Mouse (Mus musculus) gastrocnemius, adult 2 months (tissue): ENCODE data around the gene Map3k20. TPM values are rescaled to one million over a fixed set of nuclear protein-coding genes. Genes with fewer than 3 reads are reported as not detected.

Experiments used
- DNase-seq: peaks from one replicate; pipeline ENCODE4 v3.0.0; 2022
- H3K27ac ChIP-seq: fragments of 200-600 bp; 2 replicates; pipeline ENCODE4 v1.8.1; 2022; ENCODE audit warnings: mild to moderate bottlenecking
- H3K4me3 ChIP-seq: fragments of 200-600 bp; 2 replicates; pipeline ENCODE4 v1.8.1; 2022; ENCODE audit warnings: mild to moderate bottlenecking, moderate library complexity
- CTCF ChIP-seq: fragments of 200-600 bp; IDR thresholded peaks from 2 replicates; pipeline ENCODE4 v1.8.1; 2022; ENCODE audit warnings: antibody characterized with exemption, mild to moderate bottlenecking, moderate library complexity
- intact Hi-C: fragments of 180-260 bp; cut with DNase I; formaldehyde crosslinking; loops from one replicate; pipeline ENCODE4 v1.15.1; 2025
- total RNA-seq, 2 experiments: library from RNA; stranded (reverse); gene quantifications; 2 replicates each; pipeline ENCODE4 v1.2.3; 2021

Gene Map3k20
- total RNA-seq, 2 experiments from 2014 or later, result 338 to 407 TPM

DNA sequence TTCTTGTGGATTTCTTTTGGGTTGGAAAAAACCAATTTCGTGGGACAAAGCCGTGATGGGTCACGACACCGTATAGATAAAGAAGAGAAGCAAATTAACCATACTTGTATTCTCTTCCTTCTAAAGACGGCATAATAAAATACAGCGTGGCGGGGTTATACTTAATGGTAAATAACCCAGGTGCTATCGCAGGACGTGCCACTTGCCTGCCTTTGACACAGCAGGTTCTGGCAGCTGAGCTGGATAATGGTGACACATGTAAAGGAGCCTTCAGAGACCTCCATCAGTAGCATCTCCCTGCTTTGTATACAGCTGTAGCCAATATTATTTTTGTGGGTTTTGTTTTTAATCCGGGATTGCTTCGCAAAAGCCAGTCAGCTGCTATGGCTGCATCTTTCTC is 141.9 kb downstream of the Map3k20 start:
- no peak for TF ChIP-seq CTCF
- Histone ChIP-seq H3K4me3 (no peak overlapping the region), H3K27ac (no peak overlapping the region)
- intact Hi-C loops, result no loop called here
- no peak for DNase-seq

DNA sequence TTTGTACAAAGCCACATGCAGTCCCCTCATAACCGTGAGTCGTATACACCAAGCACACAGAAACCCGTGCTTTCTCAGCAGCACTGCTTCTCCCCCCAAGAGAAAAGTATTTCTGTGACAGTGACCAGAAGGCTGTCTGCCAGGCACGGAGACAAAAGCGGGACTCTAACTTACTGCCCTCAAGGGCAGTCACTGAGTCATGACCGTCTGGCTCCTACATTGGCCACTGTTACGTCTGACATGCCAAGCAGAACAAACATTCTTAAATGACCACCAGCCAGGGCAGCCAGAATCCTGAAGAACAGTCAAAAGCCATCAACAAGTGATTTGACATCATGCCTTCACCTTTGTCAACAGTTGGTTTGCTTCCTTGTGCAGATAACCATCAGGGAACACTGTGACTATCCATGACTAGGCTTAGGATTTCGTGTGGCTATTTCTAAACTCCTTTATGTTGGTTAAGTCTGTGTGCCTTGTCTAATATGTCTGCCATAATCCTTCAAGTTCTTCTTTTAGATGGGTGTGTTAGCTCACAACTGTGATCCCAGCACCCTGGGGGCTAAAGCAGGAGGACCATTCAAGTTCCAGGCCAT is 153.6 kb downstream of the Map3k20 start:
- no peak for TF ChIP-seq CTCF

DNA sequence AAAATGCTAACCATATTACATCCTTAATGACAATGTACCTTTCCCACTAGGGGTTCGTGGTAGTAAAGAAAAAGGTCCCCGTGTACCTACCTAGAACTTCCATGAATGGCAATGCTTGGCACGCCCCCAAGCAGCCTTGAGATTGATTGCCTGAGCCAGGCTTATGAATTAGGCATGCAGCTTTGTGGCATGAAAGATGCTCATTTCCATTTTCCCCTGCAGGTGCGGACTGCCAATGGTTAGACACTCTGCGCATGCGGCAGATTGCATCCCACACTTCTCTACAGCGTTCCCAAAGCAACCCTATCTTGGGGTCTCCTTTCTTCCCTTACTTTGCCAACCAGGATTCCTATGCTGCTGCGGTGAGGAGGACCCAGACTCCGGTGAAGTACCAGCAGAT is 155.6 kb downstream of the Map3k20 start:
- no peak overlapping the region for H3K4me3 ChIP-seq
- intact Hi-C loops, result no loop called here
- H3K27ac ChIP-seq, result no peak overlapping the region
- TF ChIP-seq CTCF, result no peak
- DNase-seq, result no peak

More for the DNA sequence above, 153.6 kb downstream of the Map3k20 start:
- no peak for DNase-seq
- H3K4me3 ChIP-seq, result no peak overlapping the region
- H3K27ac ChIP-seq, result no peak overlapping the region
- intact Hi-C loops, result no loop called here

DNA sequence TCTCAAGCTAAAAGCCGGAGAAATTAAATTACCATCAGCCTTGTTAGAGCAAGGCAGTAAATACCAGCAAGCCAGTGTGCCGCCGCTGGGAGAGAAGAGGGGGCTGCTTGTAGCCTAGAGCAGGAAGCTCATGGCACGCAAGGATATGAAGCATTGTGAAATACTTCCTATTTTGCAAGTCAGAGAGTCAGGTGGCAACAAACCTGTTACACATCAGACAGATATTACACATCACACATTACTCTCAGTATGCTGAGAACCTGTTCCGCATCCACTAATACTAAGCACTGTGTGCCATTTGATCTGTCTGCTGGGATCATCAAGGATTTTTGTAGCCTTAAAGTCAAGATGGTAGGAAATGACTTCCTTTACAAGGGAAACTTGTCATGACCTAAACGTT is 157.4 kb downstream of the Map3k20 start:
- no peak for TF ChIP-seq CTCF
- intact Hi-C loops, result no loop called here
- no peak overlapping the region for H3K4me3 ChIP-seq
- DNase-seq, result no peak
- H3K27ac ChIP-seq, result no peak overlapping the region

DNA sequence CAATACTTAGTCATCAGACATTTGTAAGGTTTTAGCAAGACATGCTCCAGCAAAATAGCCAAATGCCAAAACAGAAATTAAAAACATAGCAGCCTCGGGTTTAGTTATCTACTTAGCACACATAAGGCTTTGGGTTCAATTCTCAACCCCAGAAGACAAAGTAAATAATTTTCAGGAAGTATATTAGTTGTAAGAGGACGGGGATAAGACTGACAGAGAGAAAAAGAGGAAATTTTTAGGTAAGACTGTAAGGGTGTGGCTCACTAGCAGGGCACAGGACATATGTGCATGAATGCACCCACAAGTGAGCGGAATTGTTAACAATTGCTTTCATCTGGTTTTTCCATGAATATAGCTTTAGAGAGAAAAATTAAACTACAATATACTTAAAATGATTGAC is 158.5 kb downstream of the Map3k20 start:
- TF ChIP-seq CTCF, result no peak
- no peak overlapping the region for H3K27ac ChIP-seq
- H3K4me3 ChIP-seq, result no peak overlapping the region
- DNase-seq, result no peak
- intact Hi-C loops, result no loop called here

DNA sequence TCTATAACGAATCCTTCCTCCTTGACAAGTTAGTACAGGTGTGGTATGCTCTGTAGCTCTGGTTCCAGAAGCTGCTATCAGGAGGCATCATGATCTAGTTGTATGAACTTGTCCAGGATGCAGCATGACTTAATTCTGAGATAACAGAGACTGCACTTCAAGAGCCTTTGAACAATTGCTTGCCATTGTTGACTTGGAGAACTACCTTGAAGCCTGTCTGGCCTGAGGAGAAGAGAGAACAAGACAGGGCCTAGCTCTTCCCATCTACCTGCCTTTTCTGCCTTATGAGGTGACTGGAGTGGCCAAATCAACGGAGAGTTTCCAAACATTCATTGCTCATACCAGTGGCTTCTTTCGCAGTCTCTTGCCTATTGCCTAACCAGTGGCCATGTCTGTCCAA is 160.7 kb downstream of the Map3k20 start:
- intact Hi-C loops, result no loop called here
- H3K27ac ChIP-seq, result no peak overlapping the region
- no peak for DNase-seq
- no peak overlapping the region for H3K4me3 ChIP-seq
- no peak for TF ChIP-seq CTCF

DNA sequence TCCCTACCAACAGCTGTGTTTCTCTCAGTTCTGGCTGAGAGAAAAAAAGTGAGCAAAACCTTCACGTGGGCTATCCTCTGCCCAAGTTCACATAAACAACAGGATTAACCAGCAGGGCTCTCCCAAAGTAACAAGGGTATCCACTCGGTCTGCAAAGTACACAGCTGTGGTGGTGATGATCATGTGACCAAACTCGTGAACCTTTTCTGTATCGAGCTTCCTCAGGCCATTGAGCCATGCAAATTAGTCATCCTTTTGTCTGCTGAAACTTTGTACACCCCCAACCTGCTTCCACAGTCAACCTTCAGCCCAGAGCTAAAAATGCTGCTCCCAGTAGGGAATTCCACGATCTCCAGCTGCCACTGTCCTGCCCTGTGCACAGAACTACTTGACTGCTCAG is 161.2 kb downstream of the Map3k20 start:
- no peak for DNase-seq
- H3K27ac ChIP-seq, result no peak overlapping the region
- intact Hi-C loops, result no loop called here
- TF ChIP-seq CTCF, result no peak
- no peak overlapping the region for H3K4me3 ChIP-seq

DNA sequence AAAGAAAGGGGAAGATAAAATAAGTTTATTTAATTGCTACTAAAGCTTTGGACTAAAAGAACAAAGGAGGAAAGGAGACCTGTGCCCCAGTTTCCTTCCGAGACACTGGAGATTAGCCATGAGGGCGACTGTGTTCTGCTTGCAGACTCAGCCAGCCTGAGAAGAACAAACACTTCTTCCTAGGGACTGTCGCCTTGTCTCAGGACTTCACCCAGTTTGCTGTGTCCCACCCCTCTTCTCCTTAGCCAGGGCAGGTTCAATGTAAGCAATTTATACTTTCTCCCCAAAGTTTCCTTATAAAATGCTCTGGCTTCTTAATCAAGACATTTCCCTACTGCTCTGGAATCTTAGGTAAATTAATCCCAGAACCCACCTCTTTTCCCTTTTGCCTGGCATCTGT is 168.1 kb downstream of the Map3k20 start:
- intact Hi-C loops, result no loop called here
- peak overlapping the region; percentile 33 for H3K4me3 ChIP-seq
- H3K27ac ChIP-seq, result peak overlapping the region; percentile 20; the same call in 1 of the 2 replicates
- DNase-seq, result no peak
- TF ChIP-seq CTCF, result no peak

DNA sequence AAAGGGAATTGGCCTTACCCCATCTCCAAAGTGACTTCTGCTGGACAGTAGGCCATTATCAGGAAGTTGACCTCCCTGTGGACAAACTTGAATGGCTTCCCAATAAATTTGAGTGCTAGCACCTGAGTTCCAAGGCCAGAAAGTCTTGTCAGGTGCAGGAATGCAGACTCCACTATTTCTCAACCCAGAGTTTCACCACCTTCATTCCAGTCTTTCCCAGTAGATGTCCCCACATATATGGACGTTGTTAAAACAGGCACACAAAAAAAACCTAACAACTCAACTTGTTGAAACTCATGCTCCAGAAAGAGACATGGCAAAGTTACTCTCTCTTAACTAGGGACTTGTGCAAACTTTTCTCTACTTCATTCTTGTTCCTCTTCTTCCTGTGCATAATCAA is 170.8 kb downstream of the Map3k20 start:
- DNase-seq, result no peak
- no peak for TF ChIP-seq CTCF
- intact Hi-C loops, result no loop called here
- Histone ChIP-seq H3K27ac (no peak overlapping the region), H3K4me3 (no peak overlapping the region)

DNA sequence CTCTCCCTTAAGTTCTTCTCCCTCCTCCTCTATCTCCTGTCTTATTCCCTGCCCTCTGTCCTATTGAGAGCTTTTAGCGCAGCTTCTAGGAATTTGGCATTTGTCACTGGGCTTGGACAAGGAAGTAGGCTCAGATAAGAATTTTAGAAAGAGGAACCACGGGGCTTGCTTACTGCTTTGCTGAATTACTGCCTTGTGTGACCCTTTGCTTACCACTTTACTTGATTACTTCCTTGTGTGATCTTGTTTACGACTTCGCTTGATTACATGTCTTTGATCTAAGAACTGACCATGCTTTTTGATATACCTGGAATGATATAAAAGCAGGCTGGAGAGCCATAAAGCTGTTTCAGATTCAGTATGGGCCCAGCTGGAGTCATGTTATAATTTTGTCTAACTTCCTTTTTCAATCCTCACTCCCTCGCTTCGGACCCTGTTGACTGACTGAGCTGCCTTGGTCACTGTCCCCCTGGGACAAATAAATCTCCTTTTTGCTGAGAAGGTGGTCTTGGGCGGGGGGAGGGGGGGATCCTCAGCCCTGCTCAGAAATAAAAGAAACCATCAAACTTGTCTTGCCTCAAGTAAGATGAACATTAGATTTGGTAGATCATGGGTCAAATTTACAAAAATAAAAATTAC is 179.1 kb downstream of the Map3k20 start:
- DNase-seq, result no peak
- H3K4me3 ChIP-seq, result no peak overlapping the region
- intact Hi-C loops, result no loop called here
- H3K27ac ChIP-seq, result no peak overlapping the region
- TF ChIP-seq CTCF, result no peak

DNA sequence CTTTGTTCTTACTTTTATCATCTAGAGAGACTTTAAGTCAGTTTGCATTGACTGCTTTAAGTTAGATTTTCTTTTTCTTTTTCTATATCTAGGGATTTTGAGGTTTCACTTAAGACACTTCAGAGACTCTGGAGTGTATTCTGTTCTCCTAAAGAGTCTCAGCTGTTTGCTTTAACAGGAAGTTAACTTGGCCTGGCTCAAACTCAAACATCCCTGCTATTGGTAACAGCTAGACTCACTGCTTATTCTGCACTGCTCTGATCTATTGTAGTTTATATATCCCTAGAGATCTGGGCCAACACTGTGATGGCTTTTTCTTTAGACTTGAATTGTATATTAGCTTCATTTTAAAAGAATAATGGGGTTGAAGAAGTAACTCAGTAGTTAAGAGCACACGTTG is 182.2 kb downstream of the Map3k20 start:
- TF ChIP-seq CTCF, result no peak
- Histone ChIP-seq H3K27ac (no peak overlapping the region), H3K4me3 (no peak overlapping the region)
- DNase-seq, result no peak
- intact Hi-C loops, result no loop called here

DNA sequence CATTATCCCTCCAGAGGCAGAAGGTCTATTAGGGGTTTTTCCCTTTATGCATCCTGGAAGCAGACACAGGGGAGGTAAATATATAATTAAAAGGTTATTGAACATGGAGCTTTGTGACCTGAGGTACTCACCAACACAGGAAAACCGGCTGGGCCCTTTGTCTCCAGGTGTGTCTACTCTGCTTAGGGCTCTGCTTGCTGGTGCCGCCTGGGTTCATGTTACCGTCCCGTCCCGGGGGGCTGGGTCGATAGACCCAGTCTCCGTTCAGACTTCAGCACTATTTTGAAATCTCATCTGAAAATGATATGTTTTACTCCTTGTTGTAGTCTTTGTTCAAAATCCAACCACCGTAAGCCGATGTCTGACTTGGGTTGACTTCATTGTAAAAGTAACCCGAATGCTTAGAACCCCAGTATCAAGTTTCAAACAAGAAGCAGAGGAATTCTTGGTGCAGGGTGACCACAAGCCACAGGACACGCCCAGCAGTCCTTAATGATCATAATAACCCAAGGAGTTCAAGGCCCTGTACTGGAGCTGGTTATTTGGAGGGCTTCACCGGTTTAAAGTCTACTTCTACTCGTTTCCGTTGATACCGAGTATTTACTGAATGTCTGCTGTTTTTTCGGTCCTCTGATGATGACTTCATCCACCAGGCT is 186.1 kb downstream of the Map3k20 start:
- H3K27ac ChIP-seq, result no peak overlapping the region
- no peak for TF ChIP-seq CTCF
- no peak for DNase-seq
- no peak overlapping the region for H3K4me3 ChIP-seq
- intact Hi-C loops, result no loop called here

DNA sequence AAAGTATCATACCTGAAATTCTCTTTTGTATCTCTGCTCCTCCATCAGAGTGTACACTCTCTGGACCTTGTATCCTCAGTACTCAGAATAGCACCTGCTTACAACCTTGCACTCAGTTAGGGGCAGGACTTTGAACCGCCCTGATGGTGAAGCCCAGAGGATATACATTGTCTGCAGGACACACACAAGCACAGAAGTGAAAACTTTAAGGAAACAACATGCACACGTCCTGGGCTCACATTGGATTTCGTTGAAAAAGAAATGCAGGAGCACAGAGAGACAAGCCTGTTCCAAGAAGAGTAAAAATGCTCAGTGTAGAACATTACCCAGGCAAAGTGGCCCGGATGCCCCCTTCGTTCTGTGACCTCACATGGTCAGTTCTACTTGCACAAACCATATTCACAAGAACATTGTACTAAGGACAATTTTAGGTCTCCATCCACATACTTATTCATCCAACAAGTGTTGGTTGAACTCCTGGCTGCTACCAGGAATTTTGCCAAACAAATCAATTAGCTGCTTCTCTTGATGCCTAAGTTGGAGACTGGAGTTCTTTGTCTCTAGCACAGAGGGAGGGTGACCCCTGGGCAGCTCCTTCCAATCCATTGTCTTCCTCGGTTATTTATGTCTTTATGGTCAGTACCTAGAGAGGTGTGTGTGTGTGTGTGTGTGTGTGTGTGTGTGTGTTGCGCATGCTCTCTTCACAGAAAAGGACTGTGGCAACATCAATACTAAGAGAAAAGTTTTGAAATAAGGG is 189.3 kb downstream of the Map3k20 start:
- TF ChIP-seq CTCF, result no peak
- Histone ChIP-seq H3K27ac (no peak overlapping the region), H3K4me3 (no peak overlapping the region)
- intact Hi-C loops, result no loop called here
- no peak for DNase-seq
